Mouse (Mus musculus) G1E (cell line): ENCODE measurements around the gene Hoxd10. TPM values are rescaled to one million over a fixed set of nuclear protein-coding genes. Genes with fewer than 3 reads are reported as not detected.

Source experiments
- ATAC-seq: 2 replicates; pipeline ENCODE4 v1.8.0; 2016; ENCODE audit warnings: mild to moderate bottlenecking; ENCODE audit not compliant: insufficient number of reproducible peaks, poor library complexity, low FRiP score, severe bottlenecking; ENCODE audit errors: extremely low read depth
- DNase-seq: peaks from one replicate; pipeline ENCODE4 v3.0.0; 2012; ENCODE audit warnings: low spot score
- H3K27me3 ChIP-seq: 2 replicates; pipeline ENCODE4 v1.6.1; 2012; ENCODE audit warnings: mild to moderate bottlenecking, low read length, inconsistent platforms; ENCODE audit not compliant: insufficient read depth
- H3K36me3 ChIP-seq: replicated peaks from 2 replicates; pipeline ENCODE3; 2012; ENCODE audit warnings: mild to moderate bottlenecking, inconsistent platforms
- H3K4me1 ChIP-seq: 2 replicates; pipeline ENCODE4 v1.6.1; 2012; ENCODE audit warnings: low read depth, low read length, inconsistent platforms, mixed read lengths; ENCODE audit not compliant: insufficient read depth
- H3K4me3 ChIP-seq: 2 replicates; pipeline ENCODE4 v1.5.1; 2012; ENCODE audit warnings: low read depth, mild to moderate bottlenecking, inconsistent platforms, low read length, moderate library complexity, mixed read lengths
- H3K9me3 ChIP-seq: replicated peaks from 2 replicates; pipeline ENCODE4 v1.6.1; 2012; ENCODE audit warnings: inconsistent platforms
- CTCF ChIP-seq: IDR thresholded peaks from 2 replicates; pipeline ENCODE4 v1.5.1; 2012; ENCODE audit warnings: low read depth, low read length, inconsistent platforms, mixed read lengths
- GATA1 ChIP-seq: IDR thresholded peaks from 2 replicates; pipeline ENCODE4 v1.6.1; 2012; ENCODE audit warnings: borderline replicate concordance, low read length, inconsistent platforms, mixed read lengths
- GATA2 ChIP-seq: IDR thresholded peaks from 2 replicates; pipeline ENCODE4 v1.6.1; 2012; ENCODE audit warnings: low read depth, low read length, inconsistent platforms, borderline replicate concordance
- POLR2AphosphoS5 ChIP-seq: IDR thresholded peaks from 2 replicates; pipeline ENCODE4 v1.6.1; 2012; ENCODE audit warnings: low read depth, low read length, inconsistent platforms; ENCODE audit not compliant: insufficient replicate concordance
- TAL1 ChIP-seq: conservative IDR thresholded peaks from 2 replicates; pipeline ENCODE4 v1.6.1; 2012; ENCODE audit warnings: low read depth, low read length, inconsistent platforms, mixed read lengths
- polyA plus RNA-seq: library from polyadenylated mRNA; stranded (reverse); fragments of >175 nt; gene quantifications from 2 replicates; pipeline ENCODE4 v1.2.3, GENCODE M21; 2012
- total RNA-seq, 2 experiments: library from RNA; stranded (forward) in 1 of 2; stranded (reverse) in 1 of 2; fragments of 200-1000 nt in 1 of 2; fragments of >200 nt in 1 of 2; fragmentation: Nextera tagmentation in 1 of 2; gene quantifications; 2 replicates each; pipeline ENCODE4 v1.2.3; 2014 to 2017

Gene Hoxd10
- total and polyA plus RNA-seq, 3 experiments, result 0.22 TPM; not detected in 2

DNA sequence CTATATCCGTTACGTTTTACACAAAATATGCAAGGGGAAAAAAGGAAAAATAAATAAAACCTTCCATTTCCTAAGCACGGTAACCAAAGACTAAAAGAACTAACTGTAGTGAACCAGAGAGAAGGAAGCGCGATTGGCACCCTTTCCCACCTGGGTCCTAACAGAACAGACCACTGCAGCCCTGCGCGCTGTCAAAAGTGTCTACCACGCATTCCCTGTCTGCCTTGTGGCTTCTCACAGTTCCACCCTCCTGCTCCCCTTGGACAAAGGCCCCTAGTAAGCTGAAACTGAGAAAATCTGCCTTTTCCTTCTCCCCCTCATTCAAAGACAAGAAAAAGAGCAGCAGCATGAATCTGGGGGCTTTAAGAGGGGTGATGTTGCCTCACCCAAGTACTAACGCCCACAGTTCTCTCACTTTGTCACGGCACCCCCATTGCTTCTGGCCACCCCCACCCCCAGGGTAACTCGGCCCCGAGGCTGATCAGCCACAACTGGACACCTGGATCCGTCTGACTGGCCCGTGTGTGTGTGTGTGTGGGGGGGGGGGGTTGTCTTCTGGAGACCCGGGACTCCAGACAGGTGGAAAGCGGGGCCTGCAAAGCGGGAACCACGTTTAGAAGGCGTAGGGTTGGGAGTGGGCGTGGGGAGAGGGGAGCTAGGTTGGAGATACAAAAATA is 36.8 kb upstream of the Hoxd10 start:
- ATAC-seq, result no peak
- Histone ChIP-seq H3K4me3 (no peak overlapping the region), H3K9me3 (peaks cover 23% of the 10 kb centered on the region), H3K36me3 (no peaks in the 10 kb centered on the region), H3K4me1 (no peaks in the 10 kb centered on the region), H3K27me3 (peaks cover 25% of the 10 kb centered on the region; the same call in 1 of the 2 replicates)
- DNase-seq, result no peak
- TF ChIP-seq GATA1 (no peak), GATA2 (no peak), POLR2AphosphoS5 (no peak), TAL1 (no peak), CTCF (no peak)

DNA sequence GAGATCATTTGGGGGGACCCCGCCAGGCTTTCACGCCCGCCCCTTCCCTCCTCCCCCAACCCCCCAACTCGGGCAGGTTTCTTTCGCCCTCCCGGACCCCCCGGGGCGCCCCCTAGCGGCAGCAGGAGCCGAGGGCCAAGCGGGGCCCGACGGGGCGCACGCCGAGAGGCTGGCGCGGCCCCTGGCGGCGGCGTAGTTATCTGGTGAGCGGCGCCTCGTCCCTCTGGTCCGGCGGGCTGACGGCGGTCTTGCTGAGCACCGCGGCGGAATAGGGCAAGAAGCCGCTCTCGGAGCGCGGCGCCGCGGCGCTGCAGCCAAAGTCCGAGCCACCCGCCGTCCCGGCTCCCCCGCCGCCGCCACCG is 36.3 kb upstream of the Hoxd10 start:
- H3K27me3 ChIP-seq, result peaks cover 25% of the 10 kb centered on the region; the same call in 1 of the 2 replicates
- DNase-seq (no peak), ATAC-seq (no peak)

DNA sequence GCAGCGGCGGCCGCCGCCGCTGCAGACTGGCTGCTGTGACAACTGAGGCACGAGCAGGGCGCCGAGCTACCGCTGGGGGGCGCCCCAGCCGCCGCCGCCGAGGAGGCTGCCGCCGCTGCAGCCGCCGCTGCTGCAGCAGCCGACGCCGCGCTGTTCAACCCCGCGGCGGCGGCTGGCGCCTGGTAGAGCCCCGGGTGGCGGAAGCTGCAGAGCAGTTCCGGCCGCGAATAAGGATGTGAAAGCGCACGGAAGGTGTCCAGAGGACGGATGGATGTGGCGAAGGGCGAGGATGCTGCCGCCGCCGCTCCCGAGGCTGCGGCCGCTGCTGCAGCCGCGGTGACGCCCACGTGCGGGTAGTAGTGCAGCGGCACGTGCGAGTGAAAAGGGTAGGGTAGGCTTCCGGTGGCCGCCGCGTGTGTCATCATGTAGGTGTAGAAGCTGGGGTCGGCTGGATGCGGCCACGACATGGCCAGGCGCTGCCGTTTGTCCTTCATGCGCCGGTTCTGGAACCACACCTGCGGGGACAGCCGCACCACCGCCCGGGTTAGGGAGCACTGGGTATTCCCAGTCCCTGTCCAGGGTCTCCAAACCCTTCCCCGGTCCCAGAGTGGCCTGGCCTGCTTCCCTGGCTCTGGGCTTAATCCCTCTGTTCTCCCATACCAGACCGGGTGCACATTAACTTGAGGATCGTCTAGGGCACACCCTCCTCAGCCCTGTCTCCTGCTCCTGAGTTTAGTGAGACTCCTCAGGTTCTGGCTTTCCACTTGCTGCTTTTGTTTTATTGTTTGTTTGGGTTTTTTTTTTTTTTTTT is 35.7 kb upstream of the Hoxd10 start:
- Histone ChIP-seq H3K4me3 (peak overlapping the region; percentile 35; the same call in 1 of the 2 replicates), H3K9me3 (peaks cover 23% of the 10 kb centered on the region), H3K36me3 (no peaks in the 10 kb centered on the region), H3K27me3 (peaks cover 31% of the 10 kb centered on the region), H3K4me1 (no peaks in the 10 kb centered on the region)
- no peak for TF ChIP-seq GATA1
- TF ChIP-seq TAL1, result no peak
- TF ChIP-seq GATA2, result no peak
- no peak for TF ChIP-seq CTCF
- no peak for TF ChIP-seq POLR2AphosphoS5
- no peak for DNase-seq
- no peak for ATAC-seq

More for the DNA sequence above, 36.3 kb upstream of the Hoxd10 start:
- Histone ChIP-seq H3K4me3 (no peak overlapping the region), H3K4me1 (no peaks in the 10 kb centered on the region), H3K9me3 (peaks cover 23% of the 10 kb centered on the region), H3K36me3 (no peaks in the 10 kb centered on the region)
- TF ChIP-seq POLR2AphosphoS5 (no peak), TAL1 (no peak), CTCF (no peak), GATA2 (no peak), GATA1 (no peak)

DNA sequence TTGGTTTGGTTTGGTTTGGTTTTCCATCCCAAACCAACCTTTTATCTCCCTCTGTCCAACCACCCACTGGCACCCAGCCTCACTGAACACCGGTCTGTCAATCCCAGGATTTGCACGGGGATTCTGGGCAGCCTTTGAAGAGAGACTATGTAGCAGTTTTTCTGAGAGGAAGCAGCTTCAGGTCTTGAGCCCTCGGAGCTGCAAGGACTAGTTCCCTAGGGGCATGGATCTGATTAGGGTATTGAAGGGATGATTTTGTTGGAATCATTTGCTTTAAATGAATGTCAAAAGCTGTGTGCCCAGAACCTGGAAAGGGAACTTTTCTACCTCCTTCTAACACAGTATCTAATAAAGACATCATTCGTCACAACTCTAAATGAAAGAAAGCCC is 35.1 kb upstream of the Hoxd10 start:
- ATAC-seq (no peak), DNase-seq (no peak)
- TF ChIP-seq TAL1 (no peak), POLR2AphosphoS5 (no peak), GATA2 (no peak), GATA1 (no peak), CTCF (no peak)
- Histone ChIP-seq H3K4me1 (no peaks in the 10 kb centered on the region), H3K4me3 (no peak overlapping the region), H3K36me3 (no peaks in the 10 kb centered on the region), H3K27me3 (peaks cover 36% of the 10 kb centered on the region), H3K9me3 (peaks cover 23% of the 10 kb centered on the region)

DNA sequence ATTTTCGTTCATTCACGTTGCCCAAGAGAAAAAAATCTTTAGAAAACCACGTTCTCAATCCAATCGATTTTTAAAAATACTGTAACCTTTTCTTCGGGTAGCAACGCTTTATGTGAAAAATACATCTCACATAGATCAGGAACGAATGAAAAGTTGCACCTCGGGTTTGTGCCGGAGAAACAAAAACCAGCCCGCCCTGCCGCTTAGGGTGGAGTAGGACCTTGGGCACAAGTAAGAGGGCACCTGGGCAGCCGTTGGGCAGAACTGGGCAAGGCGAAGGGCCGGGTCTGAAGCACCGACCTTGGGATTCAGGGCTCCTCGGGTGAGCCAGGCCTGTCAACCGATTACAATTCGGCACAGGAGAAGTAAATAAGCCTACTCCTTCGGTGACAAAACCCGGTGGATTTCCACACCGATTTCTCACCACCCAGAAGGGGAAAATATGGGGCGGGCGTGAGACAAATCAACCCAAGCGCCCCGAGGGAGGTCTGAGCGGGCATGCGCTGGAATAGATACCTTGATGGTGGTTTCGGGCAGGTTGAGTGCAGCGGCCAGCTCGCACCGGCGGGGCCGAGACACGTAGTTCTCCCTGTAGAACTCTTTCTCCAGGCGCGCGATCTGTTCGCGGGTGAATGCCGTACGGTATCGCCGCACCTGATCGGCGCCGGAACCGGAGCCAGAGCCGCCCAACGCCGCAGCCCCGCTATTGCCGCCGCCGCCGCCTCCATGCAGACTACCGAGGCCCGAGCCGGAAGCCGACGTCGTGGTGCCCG is 34.3 kb upstream of the Hoxd10 start:
- Histone ChIP-seq H3K9me3 (peaks cover 23% of the 10 kb centered on the region), H3K27me3 (peaks cover 40% of the 10 kb centered on the region), H3K4me3 (no peak overlapping the region), H3K36me3 (no peaks in the 10 kb centered on the region), H3K4me1 (no peaks in the 10 kb centered on the region)
- ATAC-seq (no peak), DNase-seq (no peak)
- TF ChIP-seq GATA2, result no peak
- TF ChIP-seq CTCF, result no peak
- no peak for TF ChIP-seq POLR2AphosphoS5
- TF ChIP-seq TAL1, result no peak
- TF ChIP-seq GATA1, result no peak
